Mouse (Mus musculus): ENCODE measurements at regions not wholly inside any gene's neighbourhood (a gene's known extent, or its start where the extent isn't known, plus 50 kb on each side); places are given as distances from the start of the nearest gene placed in this dataset.

DNA sequence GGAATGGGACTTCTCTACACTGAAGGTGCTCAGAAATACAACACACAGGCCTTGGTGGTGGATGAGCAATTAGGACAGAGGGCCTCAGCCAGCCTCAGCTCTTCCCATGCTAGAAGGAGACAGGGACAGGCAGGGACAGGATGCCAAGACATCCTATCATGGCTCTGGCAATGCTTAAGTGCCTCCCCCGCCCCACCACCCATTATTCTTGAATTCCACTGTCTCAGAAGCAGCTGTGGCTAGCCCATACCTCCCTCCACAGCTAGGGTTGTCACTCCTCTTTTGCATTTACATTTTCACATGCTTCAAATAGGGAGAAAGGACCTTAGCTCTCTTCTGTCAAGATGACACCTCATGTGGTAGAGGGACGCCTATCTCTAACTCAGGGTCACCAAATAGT lies 162.5 kb downstream of the Rab11fip4 start:
- no peak for TF ChIP-seq POLR2A (IDR thresholded peaks at IDR 0.05; ENCODE audit: borderline replicate concordance, extremely low read depth, low read depth, low read length)
- TF ChIP-seq CTCF (IDR thresholded peaks at IDR 0.05; ENCODE audit: insufficient read depth, low read length), result no peak
